Mouse (Mus musculus) olfactory bulb, adult 2 months (tissue): ENCODE results near the gene Mecr.

ENCODE experiments used
- CTCF ChIP-seq: fragments of 200-500 bp; IDR thresholded peaks from 2 replicates; pipeline ENCODE4 v1.5.1; 2012; ENCODE audit warnings: low read depth, mild to moderate bottlenecking, low read length, moderate library complexity; ENCODE audit not compliant: insufficient read depth
- POLR2A ChIP-seq: fragments of 200-500 bp; IDR thresholded peaks from 2 replicates; pipeline ENCODE4 v1.6.1; 2012; ENCODE audit warnings: mild to moderate bottlenecking, low read depth, low read length, moderate library complexity; ENCODE audit not compliant: insufficient read depth

DNA sequence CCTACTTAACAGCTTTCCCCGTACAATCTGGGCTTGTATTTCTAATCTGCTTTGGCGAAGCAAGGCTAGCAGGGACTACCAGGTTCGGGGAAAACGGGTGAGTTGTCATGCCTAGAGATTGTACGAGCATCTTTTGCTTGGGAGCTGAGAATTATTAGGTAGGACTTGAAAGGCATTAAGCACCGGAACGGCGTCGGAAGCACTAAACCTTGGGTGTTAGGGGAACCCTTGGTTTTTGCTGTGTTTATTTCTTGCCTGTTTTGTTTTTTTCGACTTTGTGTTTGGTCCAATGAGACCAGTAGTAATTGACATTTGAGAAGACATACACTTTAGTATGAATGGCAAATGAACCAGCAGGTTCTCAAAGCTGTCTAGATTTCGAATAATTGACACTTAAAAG, 31.3 kb downstream of the Mecr start:
- TF ChIP-seq POLR2A (no peak), CTCF (no peak)
